Mouse (Mus musculus): ENCODE measurements around the gene Tmem243.

The Tmem243 gene

DNA sequence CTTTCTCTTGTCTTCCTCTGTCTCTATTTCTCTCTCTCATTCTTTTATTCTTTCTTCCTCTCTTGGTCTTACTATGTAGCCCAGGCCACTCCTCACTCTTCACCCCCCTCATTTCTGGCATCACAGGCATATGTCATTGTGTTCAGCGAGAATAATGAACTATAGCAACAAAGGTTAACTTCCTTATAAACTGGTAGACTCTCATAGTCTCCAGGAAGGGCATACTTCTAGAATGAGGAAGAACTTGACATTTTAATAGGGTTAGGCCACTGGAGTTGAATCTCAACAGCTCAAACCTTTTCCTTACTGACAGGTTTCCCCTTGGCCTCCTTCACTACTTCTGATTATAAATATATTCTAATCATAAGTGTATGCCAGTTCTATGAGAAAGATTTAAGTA, 86.0 kb downstream of the Tmem243 start:
- no peak for DNase-seq
